Mouse (Mus musculus) heart, adult 2 months (tissue): ENCODE measurements at regions not wholly inside any gene's neighbourhood (a gene's known extent, or its start where the extent isn't known, plus 50 kb on each side); places are given as distances from the start of the nearest gene placed in this dataset.

Experiments used
- CTCF ChIP-seq: fragments of 200-600 bp; IDR thresholded peaks from 2 replicates; pipeline ENCODE4 v1.8.1; 2022; ENCODE audit warnings: antibody characterized with exemption, mild to moderate bottlenecking, moderate library complexity
- EP300 ChIP-seq: fragments of 200-500 bp; IDR thresholded peaks from 2 replicates; pipeline ENCODE4 v1.6.1; 2011; ENCODE audit warnings: low read depth, low read length, control low read depth; ENCODE audit not compliant: insufficient read depth
- POLR2A ChIP-seq: fragments of 200-500 bp; IDR thresholded peaks from 2 replicates; pipeline ENCODE4 v1.6.1; 2011; ENCODE audit warnings: mild to moderate bottlenecking, low read depth, low read length, control low read depth; ENCODE audit not compliant: insufficient read depth

DNA sequence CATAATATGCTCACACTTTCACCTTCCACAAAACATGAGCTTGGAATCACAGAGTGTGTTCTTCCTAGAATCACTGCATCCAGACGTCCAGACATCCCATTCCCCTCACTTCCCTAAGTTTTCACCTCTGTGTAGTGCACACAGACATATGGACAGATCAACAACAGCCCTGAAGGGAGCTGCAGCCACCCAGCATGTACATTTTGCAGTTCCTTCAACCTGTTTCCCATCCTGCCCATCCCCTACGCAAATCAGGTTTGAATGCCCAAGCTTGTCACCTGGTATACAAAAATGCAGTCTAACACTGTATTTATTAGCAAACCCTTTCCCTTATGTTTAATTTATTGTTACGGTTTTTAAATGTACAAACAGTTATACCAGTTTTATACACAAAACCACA is 294.4 kb upstream of the Prkd1 start:
- TF ChIP-seq POLR2A (no peak), EP300 (no peak), CTCF (no peak)
